ENCODE assay signal across 24 mouse cellular contexts in the genomic region with DNA sequence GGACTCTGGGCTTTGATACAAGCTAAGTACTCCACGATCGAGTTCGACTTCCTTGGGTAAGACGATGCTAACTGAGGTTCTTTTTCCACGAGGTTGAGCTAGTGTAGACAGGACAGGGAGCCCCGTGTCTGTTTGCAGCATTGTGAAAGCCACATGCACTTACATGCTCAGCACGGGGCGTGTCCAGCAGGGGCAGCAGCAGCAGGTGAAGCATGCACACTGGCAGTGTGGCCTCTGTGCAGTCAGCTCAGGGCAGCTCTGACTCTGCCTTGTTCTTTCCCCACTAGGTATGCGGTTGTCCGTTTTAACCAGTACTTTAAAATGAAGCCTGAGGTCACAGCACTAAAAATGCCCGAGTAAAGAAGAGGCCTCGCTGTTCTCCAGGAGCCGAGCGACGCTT. TPM values are rescaled to one million over a fixed set of nuclear protein-coding genes. Genes with fewer than 3 reads are reported as not detected.
DNase-seq lines count a peak whose midpoint lies in the region; ATAC-seq and TF ChIP-seq lines count a peak whose summit lies in the region.
"Had no signal": no experiment of that assay in that cellular context is flagged by ENCODE, and none has a peak within 500 bp of the region (broad histone marks: within the 10 kb centered on the region; RNA-seq: fewer than 3 reads in every experiment).

No protein-coding gene starts in this region.

- no peaks in the 10 kb centered on the region for H3K9me3 ChIP-seq in hindbrain, postnatal 0 days (ENCODE audit: low read length)
- H3K9me3 ChIP-seq in hindbrain, embryonic 13.5 days: no peaks in the 10 kb centered on the region
- H3K9me3 ChIP-seq in kidney, embryonic 16.5 days (ENCODE audit: low read length): no peaks in the 10 kb centered on the region
- H3K9me3 ChIP-seq: embryonic facial prominence, embryonic 15.5 days; heart, embryonic 10.5 days; hindbrain, embryonic 10.5 days; midbrain, embryonic 15.5 days; neural tube, embryonic 13.5 days had no signal

- no peak overlapping the region for H3K9ac ChIP-seq in hindbrain, postnatal 0 days (replicated peaks; ENCODE audit: low read length)
- H3K9ac ChIP-seq in hindbrain, embryonic 13.5 days: no peak overlapping the region
- no peak overlapping the region for H3K9ac ChIP-seq in kidney, embryonic 16.5 days (replicated peaks; ENCODE audit: low read length)
- H3K9ac ChIP-seq: embryonic facial prominence, embryonic 15.5 days; midbrain, embryonic 15.5 days; neural tube, embryonic 13.5 days had no signal

- intact Hi-C loops in gastrocnemius, adult 2 months (cut with DNase I): no loop called here

- 91% methylated on average over 15 of the region's 15 CpGs for WGBS in hindbrain, postnatal 0 days
- WGBS in hindbrain, embryonic 13.5 days: 92% methylated on average over 15 of the region's 15 CpGs
- whole genome bisulfite sequencing in kidney, embryonic 16.5 days: 94% methylated on average over 15 of the region's 15 CpGs

- no peak overlapping the region for H3K27ac ChIP-seq in hindbrain, postnatal 0 days
- no peak overlapping the region for H3K27ac ChIP-seq in hindbrain, embryonic 13.5 days
- no peak overlapping the region for H3K27ac ChIP-seq in kidney, embryonic 16.5 days (ENCODE audit: low read length)
- no peak overlapping the region for H3K27ac ChIP-seq in gastrocnemius, adult 2 months
- H3K27ac ChIP-seq: embryonic facial prominence, embryonic 15.5 days; heart, embryonic 10.5 days; hindbrain, embryonic 10.5 days; midbrain, embryonic 15.5 days; neural tube, embryonic 13.5 days had no signal

- H3K27me3 ChIP-seq in hindbrain, postnatal 0 days (ENCODE audit: insufficient read depth, low read length): no peaks in the 10 kb centered on the region
- H3K27me3 ChIP-seq in hindbrain, embryonic 13.5 days: no peaks in the 10 kb centered on the region
- H3K27me3 ChIP-seq in kidney, embryonic 16.5 days (ENCODE audit: insufficient read depth, low read length): no peaks in the 10 kb centered on the region
- H3K27me3 ChIP-seq: embryonic facial prominence, embryonic 15.5 days; midbrain, embryonic 15.5 days; neural tube, embryonic 13.5 days had no signal

- peaks cover 19% of the 10 kb centered on the region for H3K36me3 ChIP-seq in hindbrain, postnatal 0 days (ENCODE audit: insufficient read depth, low read length)
- H3K36me3 ChIP-seq in hindbrain, embryonic 13.5 days: peaks cover 53% of the 10 kb centered on the region
- H3K36me3 ChIP-seq in kidney, embryonic 16.5 days (ENCODE audit: insufficient read depth, low read length): peaks cover 42% of the 10 kb centered on the region

- DNase-seq in hindbrain, postnatal 0 days (ENCODE audit: low spot score): no peak
- DNase-seq in kidney, postnatal 25 days: peak; percentile 29 to 66
- DNase-seq in thymus, postnatal 4 days: peak; percentile 34
- no peak for DNase-seq in thymus, adult 18-20 months
- peak; percentile 62 for DNase-seq in urinary bladder, postnatal 14 days (ENCODE audit: low spot score)
- no peak for DNase-seq in gastrocnemius, adult 2 months
- DNase-seq: adrenal gland, postnatal 25 days; cerebellum, adult 9-11 months; gastrocnemius, postnatal 25 days; layer of hippocampus, postnatal 36 days; retina, postnatal 1 day; right cerebral cortex, postnatal 25 days; spleen, adult 18-20 months; thymus, postnatal 36 days had no signal

- no peak overlapping the region for H3K4me2 ChIP-seq in hindbrain, postnatal 0 days (ENCODE audit: low read depth, low read length)
- H3K4me2 ChIP-seq in hindbrain, embryonic 13.5 days: no peak overlapping the region
- H3K4me2 ChIP-seq in kidney, embryonic 16.5 days (replicated peaks; ENCODE audit: low read depth, low read length): no peak overlapping the region
- H3K4me2 ChIP-seq: embryonic facial prominence, embryonic 15.5 days; midbrain, embryonic 15.5 days; neural tube, embryonic 13.5 days had no signal

- H3K4me1 ChIP-seq in hindbrain, postnatal 0 days (ENCODE audit: insufficient read depth, low read length): no peaks in the 10 kb centered on the region
- H3K4me1 ChIP-seq in hindbrain, embryonic 13.5 days (replicated peaks): no peaks in the 10 kb centered on the region
- H3K4me1 ChIP-seq in kidney, embryonic 16.5 days (ENCODE audit: insufficient read depth, low read length): no peaks in the 10 kb centered on the region
- H3K4me1 ChIP-seq: embryonic facial prominence, embryonic 15.5 days; midbrain, embryonic 15.5 days; neural tube, embryonic 13.5 days had no signal

- ATAC-seq in hindbrain, postnatal 0 days: no peak
- ATAC-seq in hindbrain, embryonic 13.5 days (ENCODE audit: low FRiP score): no peak
- ATAC-seq in kidney, embryonic 16.5 days (ENCODE audit: low FRiP score, low TSS enrichment): no peak
- ATAC-seq: CD4-positive, CD25-positive, alpha-beta regulatory T cell, adult 4 months; forebrain, embryonic 16.5 days; midbrain, embryonic 15.5 days had no signal

- TF ChIP-seq CTCF in hindbrain, postnatal 0 days (IDR thresholded peaks at IDR 0.05; ENCODE audit: low read depth): 0 out of 2 replicates have a peak, but pooled peaks have one; percentile 1
- no peak for TF ChIP-seq CTCF in gastrocnemius, adult 2 months (IDR thresholded peaks at IDR 0.05)

- no peak overlapping the region for H3K4me3 ChIP-seq in hindbrain, postnatal 0 days (ENCODE audit: low read length)
- no peak overlapping the region for H3K4me3 ChIP-seq in hindbrain, embryonic 13.5 days
- H3K4me3 ChIP-seq in kidney, embryonic 16.5 days (ENCODE audit: low read length): no peak overlapping the region
- H3K4me3 ChIP-seq in gastrocnemius, adult 2 months: no peak overlapping the region
- H3K4me3 ChIP-seq: embryonic facial prominence, embryonic 15.5 days; heart, embryonic 10.5 days; hindbrain, embryonic 10.5 days; midbrain, embryonic 15.5 days; myocyte; neural tube, embryonic 13.5 days had no signal

RNA-seq across cellular contexts. Expression of gene Etnk1, which starts 36.1 kb away (rescaled TPM):
- total RNA-seq in hindbrain, postnatal 0 days (2014; rRNA removed): 100 and 111 TPM in 2 replicates
- 31.8 and 33.2 TPM in 2 replicates for polyA plus RNA-seq in hindbrain, postnatal 0 days (2015; fragmentation: Nextera tagmentation; extraction: Ambion mirVana)
- polyA plus RNA-seq in hindbrain, embryonic 13.5 days (2015; fragmentation: Nextera tagmentation; extraction: Ambion mirVana): 35.2 and 36.3 TPM in 2 replicates
- polyA plus RNA-seq in kidney, embryonic 16.5 days (2015; fragmentation: Nextera tagmentation; extraction: Ambion mirVana): 32.2 and 34.0 TPM in 2 replicates
- 10 to 100 TPM; 15.1 to 21.7 TPM for total RNA-seq in gastrocnemius, adult 2 months (2021)

Comparison
In these comparisons a context has a peak if more than half of its experiments do, and no peak if none do; other contexts are left out.
1. DNase-seq: peak in kidney, postnatal 25 days (2 of 2), thymus, postnatal 4 days (single experiment) and urinary bladder, postnatal 14 days (single experiment); none in hindbrain, postnatal 0 days (single experiment), thymus, adult 18-20 months (0 of 2) and gastrocnemius, adult 2 months (single experiment).